Mouse (Mus musculus) spleen, adult 2 months (tissue): ENCODE data around the gene Msh5.

Experiments
- CTCF ChIP-seq: fragments of 200-500 bp; IDR thresholded peaks from 2 replicates; pipeline ENCODE4 v1.5.1; 2011; ENCODE audit warnings: mild to moderate bottlenecking, inconsistent platforms; ENCODE audit not compliant: insufficient read depth, insufficient read length, insufficient replicate concordance; ENCODE audit errors: extremely low read depth
- POLR2A ChIP-seq: fragments of 200-500 bp; IDR thresholded peaks from 2 replicates; pipeline ENCODE4 v1.6.1; 2011; ENCODE audit warnings: low read depth, low read length, inconsistent platforms

DNA sequence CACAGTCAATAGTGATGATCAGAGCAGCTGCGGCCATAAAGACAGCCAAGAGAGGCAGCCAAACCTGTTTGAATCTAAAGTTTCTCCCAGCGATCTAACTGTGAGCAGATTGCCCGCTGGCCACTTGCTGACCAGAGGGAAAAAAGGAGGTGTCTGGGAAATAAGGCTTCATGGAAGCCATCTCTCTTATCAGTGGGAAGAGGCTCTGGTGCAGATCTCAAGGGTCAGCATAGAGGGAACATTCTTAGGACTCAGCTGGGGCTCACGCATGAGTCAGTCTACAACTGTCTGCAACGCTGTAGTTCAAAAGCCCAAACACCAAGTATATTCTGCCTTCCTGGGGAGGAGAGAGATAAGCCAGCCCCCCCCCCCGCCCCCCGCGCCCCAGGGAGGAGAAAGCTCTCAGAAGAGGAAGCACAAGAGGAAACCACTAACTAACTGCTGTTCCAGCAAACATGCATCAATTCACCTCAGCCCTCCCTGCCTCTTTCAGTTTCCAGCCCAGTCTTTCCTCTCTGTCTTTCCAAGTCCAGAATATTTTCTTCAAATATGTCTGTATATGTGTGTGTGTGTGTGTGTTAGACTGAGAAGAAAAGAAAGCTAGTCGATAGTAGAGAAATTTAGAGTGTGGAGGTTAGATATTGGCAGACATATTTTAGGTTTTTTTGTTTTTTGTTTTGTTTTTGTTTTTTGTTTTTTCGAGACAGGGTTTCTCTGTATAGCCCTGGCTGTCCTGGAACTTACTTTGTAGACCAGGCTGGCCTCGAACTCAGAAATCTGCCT is 1.8 kb upstream of the Msh5 start:
- TF ChIP-seq POLR2A (no peak; the same call in 1 of the 2 replicates), CTCF (no peak)
